Mouse (Mus musculus) granulocyte monocyte progenitor cell, adult 5-6 weeks (primary cell): Measurements from ENCODE around the gene Mapkap1. TPM values are rescaled to one million over a fixed set of nuclear protein-coding genes. Genes with fewer than 3 reads are reported as not detected.

Experiments
- ATAC-seq: replicated peaks from 2 replicates; pipeline ENCODE4 v1.8.0; 2016; ENCODE audit warnings: mild to moderate bottlenecking, moderate TSS enrichment, inconsistent platforms; ENCODE audit not compliant: poor library complexity, severe bottlenecking
- total RNA-seq, 2 experiments: library from RNA; stranded (forward) in 1 of 2; stranded (reverse) in 1 of 2; fragments of 200-712, 200-1000 nt in 1 of 2; fragments of >200 nt in 1 of 2; fragmentation: Nextera tagmentation in 1 of 2; gene quantifications; 2 replicates each; pipeline ENCODE4 v1.2.3; 2014 to 2017

Gene Mapkap1
- total RNA-seq, 2 experiments from 2014 or later, result 33.6 to 52.2 TPM

- ATAC-seq, result peak; percentile 49
Observed at GRCm38 (mm10) chr2:34627328-34628226, 221.0 kb downstream of the Mapkap1 start.

GRCm38 (mm10) chr2:34628903-34629540, 222.5 kb downstream of the Mapkap1 start:
- peak; percentile 41; the same call in 1 of the 2 replicates for ATAC-seq

- no peak for ATAC-seq
Observed at GRCm38 (mm10) chr2:34629758-34630157, 223.2 kb downstream of the Mapkap1 start.

GRCm38 (mm10) chr2:34630445-34630844, 223.9 kb downstream of the Mapkap1 start:
- no peak for ATAC-seq

- ATAC-seq, result no peak
Observed at GRCm38 (mm10) chr2:34632051-34632450, 225.5 kb downstream of the Mapkap1 start.

- no peak for ATAC-seq
Observed at GRCm38 (mm10) chr2:34635249-34636165, 228.9 kb downstream of the Mapkap1 start.

- peak; percentile 86 for ATAC-seq
Observed at GRCm38 (mm10) chr2:34638955-34639650, 232.5 kb downstream of the Mapkap1 start.

GRCm38 (mm10) chr2:34639725-34640124, 233.2 kb downstream of the Mapkap1 start:
- ATAC-seq, result no peak

- ATAC-seq, result peak; percentile 33
Observed at GRCm38 (mm10) chr2:34642351-34642750, 235.8 kb downstream of the Mapkap1 start.

- peak; percentile 68 for ATAC-seq
Observed at GRCm38 (mm10) chr2:34644571-34645526, 238.3 kb downstream of the Mapkap1 start.

- peak; percentile 89 for ATAC-seq
Observed at GRCm38 (mm10) chr2:34645851-34646540, 239.4 kb downstream of the Mapkap1 start.

- no peak for ATAC-seq
Observed at GRCm38 (mm10) chr2:34646541-34646865, 239.9 kb downstream of the Mapkap1 start.

- no peak for ATAC-seq
Observed at GRCm38 (mm10) chr2:34647410-34647809, 240.8 kb downstream of the Mapkap1 start.

GRCm38 (mm10) chr2:34667820-34668219, 261.2 kb downstream of the Mapkap1 start:
- no peak for ATAC-seq

GRCm38 (mm10) chr2:34668440-34669191, 262.0 kb downstream of the Mapkap1 start:
- no peak for ATAC-seq

GRCm38 (mm10) chr2:34669203-34669746, 262.7 kb downstream of the Mapkap1 start:
- ATAC-seq, result no peak

GRCm38 (mm10) chr2:34670470-34670869, 263.9 kb downstream of the Mapkap1 start:
- no peak for ATAC-seq
